Mouse (Mus musculus): ENCODE measurements around the gene Tmem235. TPM values are rescaled to one million over a fixed set of nuclear protein-coding genes. Genes with fewer than 3 reads are reported as not detected.
A peak's percentile ranks its signal among the peaks of the same experiment; 100 is the strongest.

Gene Tmem235
- polyA plus RNA-seq, 1 experiment from 2014 or later = not detected

DNA sequence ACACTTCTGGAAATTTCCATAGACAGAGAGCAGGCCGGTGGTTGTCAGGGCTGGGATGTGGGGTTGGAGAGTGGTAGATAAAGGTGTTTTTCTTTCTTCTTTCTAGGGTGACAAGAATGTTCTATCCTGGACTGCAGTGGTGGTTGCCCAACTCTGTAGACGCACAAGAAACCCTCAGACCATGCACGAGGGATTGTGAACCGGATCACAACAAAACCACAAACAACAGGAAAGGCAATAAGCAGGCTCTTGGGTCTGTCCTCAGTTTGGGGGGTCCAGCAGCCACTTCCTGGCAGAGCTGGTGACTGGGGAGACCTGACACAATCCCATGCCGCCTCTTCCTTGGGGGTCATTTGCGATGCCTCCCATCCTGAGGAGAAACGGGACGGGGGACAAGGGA lies 48.8 kb downstream of the Tmem235 start:
- 83% methylated on average over 8 of the region's 8 CpGs for WGBS
- Histone ChIP-seq H3K9me3 (no peaks in the 10 kb centered on the region), H3K4me3 (no peak overlapping the region), H3K4me1 (peaks cover 7% of the 10 kb centered on the region), H3K36me3 (no peaks in the 10 kb centered on the region), H3K27ac (no peak overlapping the region), H3K9ac (no peak overlapping the region), H3K4me2 (no peak overlapping the region), H3K27me3 (no peaks in the 10 kb centered on the region)
- no peak for ATAC-seq (ENCODE audit: borderline replicate concordance, extremely low read depth, low FRiP score, low TSS enrichment)

- Histone ChIP-seq H3K36me3 (no peaks in the 10 kb centered on the region), H3K9ac (no peak overlapping the region), H3K4me3 (no peak overlapping the region), H3K27ac (peak overlapping the region; percentile 8; the same call in 1 of the 2 replicates), H3K4me1 (peaks cover 10% of the 10 kb centered on the region), H3K27me3 (no peaks in the 10 kb centered on the region), H3K4me2 (peak overlapping the region; percentile 41), H3K9me3 (0 out of 2 replicates have a peak, but pooled peaks cover 5% of the 10 kb centered on the region)
- 29% methylated on average over 13 of the region's 13 CpGs for WGBS
- ATAC-seq (ENCODE audit: borderline replicate concordance, extremely low read depth, low FRiP score, low TSS enrichment) = peak; percentile 67; the same call in 1 of the 2 replicates
Measured at GRCm38 (mm10) chr11:117912684-117913352, 52.3 kb downstream of the Tmem235 start.

GRCm38 (mm10) chr11:117914531-117914930 lies 54.0 kb downstream of the Tmem235 start:
- 0 out of 2 replicates have a peak, but pooled peaks cover 5% of the 10 kb centered on the region for H3K9me3 ChIP-seq
- H3K4me3 ChIP-seq = no peak overlapping the region
- H3K4me2 ChIP-seq = no peak overlapping the region
- no peak overlapping the region for H3K9ac ChIP-seq
- no peaks in the 10 kb centered on the region for H3K27me3 ChIP-seq
- 42% methylated on average over 12 of the region's 12 CpGs for WGBS
- H3K4me1 ChIP-seq = peaks cover 10% of the 10 kb centered on the region
- no peaks in the 10 kb centered on the region for H3K36me3 ChIP-seq
- H3K27ac ChIP-seq = no peak overlapping the region
- peak; percentile 16; the same call in 1 of the 2 replicates for ATAC-seq (ENCODE audit: borderline replicate concordance, extremely low read depth, low FRiP score, low TSS enrichment)

Other genes starting within 250 kb of the Tmem235 start
- 9.0 and 10.7 TPM in 2 replicates for gene Tnrc6c, start 206.5 kb upstream of the Tmem235 start, polyA plus RNA-seq (2015; fragmentation: Nextera tagmentation; extraction: Ambion mirVana)
- gene Tmc8, start 78.7 kb upstream of the Tmem235 start, polyA plus RNA-seq (2015; fragmentation: Nextera tagmentation; extraction: Ambion mirVana) = 3.0 and 3.2 TPM in 2 replicates
- 24.2 and 24.7 TPM in 2 replicates for gene Tmc6, start 78.6 kb upstream of the Tmem235 start, polyA plus RNA-seq (2015; fragmentation: Nextera tagmentation; extraction: Ambion mirVana)
- 0.32 and 0.74 TPM in 2 replicates for gene 6030468B19Rik, start 63.1 kb upstream of the Tmem235 start, polyA plus RNA-seq (2015; fragmentation: Nextera tagmentation; extraction: Ambion mirVana)
- gene Gm20708, start 51.1 kb upstream of the Tmem235 start, polyA plus RNA-seq (2015; fragmentation: Nextera tagmentation; extraction: Ambion mirVana) = 0.24 TPM in 1 of 2 replicates, not detected in the other
- 63.3 and 73.7 TPM in 2 replicates for gene Syngr2, start 51.1 kb upstream of the Tmem235 start, polyA plus RNA-seq (2015; fragmentation: Nextera tagmentation; extraction: Ambion mirVana)
- gene Afmid, start 34.8 kb upstream of the Tmem235 start, polyA plus RNA-seq (2015; fragmentation: Nextera tagmentation; extraction: Ambion mirVana) = 3.8 and 5.3 TPM in 2 replicates
- gene Tk1, start 34.7 kb upstream of the Tmem235 start, polyA plus RNA-seq (2015; fragmentation: Nextera tagmentation; extraction: Ambion mirVana) = 145 and 147 TPM in 2 replicates
- 352 and 368 TPM in 2 replicates for gene Birc5, start 11.5 kb upstream of the Tmem235 start, polyA plus RNA-seq (2015; fragmentation: Nextera tagmentation; extraction: Ambion mirVana)
- gene Tha1, start 12.7 kb downstream of the Tmem235 start, polyA plus RNA-seq (2015; fragmentation: Nextera tagmentation; extraction: Ambion mirVana) = 5.0 and 5.4 TPM in 2 replicates
- gene Socs3, start 109.3 kb downstream of the Tmem235 start, polyA plus RNA-seq (2015; fragmentation: Nextera tagmentation; extraction: Ambion mirVana) = 12.7 and 13.5 TPM in 2 replicates
- 37.7 and 42.2 TPM in 2 replicates for gene Pgs1, start 125.5 kb downstream of the Tmem235 start, polyA plus RNA-seq (2015; fragmentation: Nextera tagmentation; extraction: Ambion mirVana)